8 mouse cellular contexts compared by ENCODE assay signal in genomic region chr17:15024502-15025193, GRCm38 (mm10). TPM values are rescaled to one million over a fixed set of nuclear protein-coding genes. Genes with fewer than 3 reads are reported as not detected.
ATAC-seq lines count a peak whose summit lies in the region.
"Not testable (repeated sequence)": the region's sequence is repeated elsewhere in the genome, so short reads cannot be mapped to it uniquely, and the experiment has no call there.

No protein-coding gene starts in this region.

- ATAC-seq in cerebellum, adult (ENCODE audit: insufficient number of reproducible peaks, low FRiP score, low TSS enrichment), result peak; percentile 59
- ATAC-seq in forebrain, embryonic 13.5 days, result peak; percentile 93
- peak; percentile 72 for ATAC-seq in heart, embryonic 15.5 days (replicated peaks; ENCODE audit: insufficient number of reproducible peaks, insufficient read depth, low FRiP score, low read depth)
- ATAC-seq in inflammation-experienced regulatory T-cells, adult 6 months, result peak; percentile 53
- peak; percentile 95 for ATAC-seq in limb, embryonic 13.5 days (ENCODE audit: low FRiP score, low read depth)
- peak; percentile 88 for ATAC-seq in lung, embryonic 15.5 days (ENCODE audit: borderline replicate concordance, extremely low read depth, low FRiP score, low TSS enrichment)
- peak; percentile 91 for ATAC-seq in midbrain, embryonic 16.5 days
- ATAC-seq in stomach, embryonic 16.5 days (ENCODE audit: insufficient read depth, low FRiP score), result peak; percentile 85

- H3K4me3 ChIP-seq in forebrain, embryonic 13.5 days; heart, embryonic 15.5 days; limb, embryonic 13.5 days; lung, embryonic 15.5 days; midbrain, embryonic 16.5 days (ENCODE audit: low read depth, low read length); stomach, embryonic 16.5 days (replicated peaks; ENCODE audit: low read length): not testable (repeated sequence)

- not testable (repeated sequence) for H3K9me3 ChIP-seq in forebrain, embryonic 13.5 days (replicated peaks); heart, embryonic 15.5 days (replicated peaks); limb, embryonic 13.5 days; lung, embryonic 15.5 days; midbrain, embryonic 16.5 days (replicated peaks; ENCODE audit: control insufficient read depth, low read length, poor library complexity, severe bottlenecking); stomach, embryonic 16.5 days (replicated peaks; ENCODE audit: control insufficient read depth, low read length)

- H3K9ac ChIP-seq in forebrain, embryonic 13.5 days; heart, embryonic 15.5 days; limb, embryonic 13.5 days; lung, embryonic 15.5 days; midbrain, embryonic 16.5 days (ENCODE audit: low read depth, low read length); stomach, embryonic 16.5 days (ENCODE audit: low read length): not testable (repeated sequence)

- not testable (repeated sequence) for H3K36me3 ChIP-seq in forebrain, embryonic 13.5 days (ENCODE audit: poor library complexity, severe bottlenecking); heart, embryonic 15.5 days; limb, embryonic 13.5 days; lung, embryonic 15.5 days; midbrain, embryonic 16.5 days (ENCODE audit: control insufficient read depth, insufficient read depth, low read length); stomach, embryonic 16.5 days (ENCODE audit: control insufficient read depth, insufficient read depth, low read length)

- no CpG with 5 or more reads among the region's 48 CpGs for WGBS in forebrain, embryonic 13.5 days
- WGBS in heart, embryonic 15.5 days, result no CpG with 5 or more reads among the region's 48 CpGs
- no CpG with 5 or more reads among the region's 48 CpGs for WGBS in limb, embryonic 13.5 days
- no CpG with 5 or more reads among the region's 48 CpGs for WGBS in lung, embryonic 15.5 days
- no CpG with 5 or more reads among the region's 48 CpGs for WGBS in midbrain, embryonic 16.5 days
- WGBS in stomach, embryonic 16.5 days, result no CpG with 5 or more reads among the region's 48 CpGs

- not testable (repeated sequence) for H3K4me1 ChIP-seq in forebrain, embryonic 13.5 days; heart, embryonic 15.5 days (replicated peaks); limb, embryonic 13.5 days; lung, embryonic 15.5 days; midbrain, embryonic 16.5 days (ENCODE audit: control insufficient read depth, insufficient read depth, low read length); stomach, embryonic 16.5 days (ENCODE audit: control insufficient read depth, insufficient read depth, low read length)

- H3K27ac ChIP-seq in forebrain, embryonic 13.5 days; heart, embryonic 15.5 days; limb, embryonic 13.5 days; lung, embryonic 15.5 days; midbrain, embryonic 16.5 days (ENCODE audit: low read length); stomach, embryonic 16.5 days (ENCODE audit: low read length): not testable (repeated sequence)

- H3K27me3 ChIP-seq in forebrain, embryonic 13.5 days; heart, embryonic 15.5 days; limb, embryonic 13.5 days; lung, embryonic 15.5 days; midbrain, embryonic 16.5 days (ENCODE audit: control insufficient read depth, insufficient read depth, low read depth, low read length); stomach, embryonic 16.5 days (ENCODE audit: control insufficient read depth, insufficient read depth, low read length): not testable (repeated sequence)

- H3K4me2 ChIP-seq in forebrain, embryonic 13.5 days; heart, embryonic 15.5 days; limb, embryonic 13.5 days (replicated peaks); lung, embryonic 15.5 days; midbrain, embryonic 16.5 days (ENCODE audit: low read length); stomach, embryonic 16.5 days (ENCODE audit: low read depth, low read length): not testable (repeated sequence)

RNA-seq across cellular contexts. Expression of gene Gm3435, which starts 14.7 kb away (rescaled TPM):
- 10.4 and 10.6 TPM in 2 replicates for polyA plus RNA-seq in forebrain, embryonic 13.5 days (2015; fragmentation: Nextera tagmentation; extraction: Ambion mirVana)
- polyA plus RNA-seq in heart, embryonic 15.5 days (2015; fragmentation: Nextera tagmentation; extraction: Ambion mirVana), result 4.7 and 5.4 TPM in 2 replicates
- 10 to 100 TPM in 1 of 3 experiments, 1 to 10 TPM in 2; 5.0 to 12.9 (median 8.2) TPM for polyA plus RNA-seq in inflammation-experienced regulatory T-cells, adult 6 months (2017; shearing (Covaris generic))
- polyA plus RNA-seq in limb, embryonic 13.5 days (2015; fragmentation: Nextera tagmentation; extraction: Ambion mirVana), result 7.8 and 8.7 TPM in 2 replicates
- 5.7 and 8.7 TPM in 2 replicates for polyA plus RNA-seq in lung, embryonic 15.5 days (2015; fragmentation: Nextera tagmentation; extraction: Ambion mirVana)
- 9.2 and 10.3 TPM in 2 replicates for polyA plus RNA-seq in midbrain, embryonic 16.5 days (2015; fragmentation: Nextera tagmentation; extraction: Ambion mirVana)
- 5.6 and 6.9 TPM in 2 replicates for polyA plus RNA-seq in stomach, embryonic 16.5 days (2015; fragmentation: Nextera tagmentation; extraction: Ambion mirVana)

RNA-seq across cellular contexts. Expression of gene Ermard, which starts 16.4 kb away (rescaled TPM):
- 92.7 and 94.3 TPM in 2 replicates for polyA plus RNA-seq in forebrain, embryonic 13.5 days (2015; fragmentation: Nextera tagmentation; extraction: Ambion mirVana)
- 51.9 and 64.6 TPM in 2 replicates for polyA plus RNA-seq in heart, embryonic 15.5 days (2015; fragmentation: Nextera tagmentation; extraction: Ambion mirVana)
- polyA plus RNA-seq in inflammation-experienced regulatory T-cells, adult 6 months (2017; shearing (Covaris generic)), result 100 to 1,000 TPM in 2 of 3 experiments, 10 to 100 TPM in 1; 86.6 to 207 (median 188) TPM
- polyA plus RNA-seq in limb, embryonic 13.5 days (2015; fragmentation: Nextera tagmentation; extraction: Ambion mirVana), result 91.4 and 95.4 TPM in 2 replicates
- 69.2 and 85.6 TPM in 2 replicates for polyA plus RNA-seq in lung, embryonic 15.5 days (2015; fragmentation: Nextera tagmentation; extraction: Ambion mirVana)
- 74.3 and 89.8 TPM in 2 replicates for polyA plus RNA-seq in midbrain, embryonic 16.5 days (2015; fragmentation: Nextera tagmentation; extraction: Ambion mirVana)
- polyA plus RNA-seq in stomach, embryonic 16.5 days (2015; fragmentation: Nextera tagmentation; extraction: Ambion mirVana), result 65.3 and 72.4 TPM in 2 replicates

RNA-seq across cellular contexts. Expression of gene Tcte3, which starts 16.6 kb away (rescaled TPM):
- polyA plus RNA-seq in forebrain, embryonic 13.5 days (2015; fragmentation: Nextera tagmentation; extraction: Ambion mirVana), result 0.41 TPM in 1 of 2 replicates, not detected in the other
- polyA plus RNA-seq in heart, embryonic 15.5 days (2015; fragmentation: Nextera tagmentation; extraction: Ambion mirVana), result 1.00 TPM in 1 of 2 replicates, not detected in the other
- polyA plus RNA-seq in inflammation-experienced regulatory T-cells, adult 6 months (2017; shearing (Covaris generic)), result 1 to 10 TPM; 1.2 to 5.4 (median 5.1) TPM
- 0.32 and 0.39 TPM in 2 replicates for polyA plus RNA-seq in limb, embryonic 13.5 days (2015; fragmentation: Nextera tagmentation; extraction: Ambion mirVana)
- polyA plus RNA-seq in lung, embryonic 15.5 days (2015; fragmentation: Nextera tagmentation; extraction: Ambion mirVana), result 0.53 and 1.2 TPM in 2 replicates
- 0.50 TPM in 1 of 2 replicates, not detected in the other for polyA plus RNA-seq in midbrain, embryonic 16.5 days (2015; fragmentation: Nextera tagmentation; extraction: Ambion mirVana)
- 1.2 and 1.4 TPM in 2 replicates for polyA plus RNA-seq in stomach, embryonic 16.5 days (2015; fragmentation: Nextera tagmentation; extraction: Ambion mirVana)

RNA-seq across cellular contexts. Expression of gene Gm3448, which starts 16.7 kb away (rescaled TPM):
- 5.6 and 7.0 TPM in 2 replicates for polyA plus RNA-seq in forebrain, embryonic 13.5 days (2015; fragmentation: Nextera tagmentation; extraction: Ambion mirVana)
- 1.9 and 2.1 TPM in 2 replicates for polyA plus RNA-seq in heart, embryonic 15.5 days (2015; fragmentation: Nextera tagmentation; extraction: Ambion mirVana)
- polyA plus RNA-seq in inflammation-experienced regulatory T-cells, adult 6 months (2017; shearing (Covaris generic)), result 1 to 10 TPM in 2 of 3 experiments, under 1 TPM in 1; 0.72 to 3.6 (median 3.2) TPM
- polyA plus RNA-seq in limb, embryonic 13.5 days (2015; fragmentation: Nextera tagmentation; extraction: Ambion mirVana), result 3.3 and 3.8 TPM in 2 replicates
- polyA plus RNA-seq in lung, embryonic 15.5 days (2015; fragmentation: Nextera tagmentation; extraction: Ambion mirVana), result 3.3 and 3.7 TPM in 2 replicates
- polyA plus RNA-seq in midbrain, embryonic 16.5 days (2015; fragmentation: Nextera tagmentation; extraction: Ambion mirVana), result 4.7 and 5.6 TPM in 2 replicates
- 3.3 and 3.6 TPM in 2 replicates for polyA plus RNA-seq in stomach, embryonic 16.5 days (2015; fragmentation: Nextera tagmentation; extraction: Ambion mirVana)

RNA-seq across cellular contexts. Expression of gene Gm3417, which starts 46.1 kb away (rescaled TPM):
- polyA plus RNA-seq in forebrain, embryonic 13.5 days (2015; fragmentation: Nextera tagmentation; extraction: Ambion mirVana), result 1.1 TPM in 1 of 2 replicates, not detected in the other
- polyA plus RNA-seq in heart, embryonic 15.5 days (2015; fragmentation: Nextera tagmentation; extraction: Ambion mirVana), result 0.94 TPM in 1 of 2 replicates, not detected in the other
- polyA plus RNA-seq in inflammation-experienced regulatory T-cells, adult 6 months (2017; shearing (Covaris generic)), result 1 to 10 TPM in 2 of 3 experiments, not detected in 1; 1.8 to 2.0 TPM
- 0.86 TPM in 1 of 2 replicates, not detected in the other for polyA plus RNA-seq in limb, embryonic 13.5 days (2015; fragmentation: Nextera tagmentation; extraction: Ambion mirVana)
- polyA plus RNA-seq in lung, embryonic 15.5 days (2015; fragmentation: Nextera tagmentation; extraction: Ambion mirVana), result not detected in 2 replicates
- 0.66 TPM in 1 of 2 replicates, not detected in the other for polyA plus RNA-seq in midbrain, embryonic 16.5 days (2015; fragmentation: Nextera tagmentation; extraction: Ambion mirVana)
- 0.30 TPM in 1 of 2 replicates, not detected in the other for polyA plus RNA-seq in stomach, embryonic 16.5 days (2015; fragmentation: Nextera tagmentation; extraction: Ambion mirVana)
